Mouse (Mus musculus): ENCODE data around the gene Gsdme.

- TF ChIP-seq CTCF (conservative IDR thresholded peaks at IDR 0.05; ENCODE audit: insufficient read depth, insufficient read length, low read depth, low read length): no peak
- TF ChIP-seq POLR2A (IDR thresholded peaks at IDR 0.05; ENCODE audit: low read depth, low read length): no peak
These were observed 9.8 kb upstream of the Gsdme start for GRCm38 (mm10) chr6:50273416-50273815.

All from kidney, adult 2 months (tissue).